Mouse (Mus musculus) embryo, embryonic 9.5 days (tissue): ENCODE measurements around the gene Slamf1.
"Not testable (repeated sequence)": the region's sequence is repeated elsewhere in the genome, so short reads cannot be mapped to it uniquely, and the experiment has no call there.

Experiments used
- DNase-seq: peaks from one replicate; pipeline ENCODE4 v3.0.0-alpha.2; 2017; ENCODE audit errors: extremely low spot score

Gene Slamf1

DNA sequence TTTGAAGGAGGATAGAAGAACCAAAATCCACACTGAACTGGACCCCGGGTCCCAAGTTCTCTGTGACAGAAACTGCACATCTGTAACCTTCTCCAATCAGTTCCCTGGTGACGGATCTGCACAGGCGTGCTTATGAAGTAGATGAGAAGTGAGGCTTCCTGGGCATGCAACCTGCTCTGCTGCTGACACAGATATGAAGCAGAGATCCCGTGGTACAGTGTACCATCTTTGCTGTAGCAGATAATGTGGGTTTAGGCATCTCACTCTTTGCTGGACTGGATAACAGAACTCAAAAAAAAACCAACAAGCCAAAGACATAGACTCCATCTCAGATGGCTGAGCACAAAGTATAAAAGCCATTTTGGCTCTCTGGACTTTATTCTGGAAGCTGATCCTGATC is 32.7 kb downstream of the Slamf1 start:
- DNase-seq: no peak

DNA sequence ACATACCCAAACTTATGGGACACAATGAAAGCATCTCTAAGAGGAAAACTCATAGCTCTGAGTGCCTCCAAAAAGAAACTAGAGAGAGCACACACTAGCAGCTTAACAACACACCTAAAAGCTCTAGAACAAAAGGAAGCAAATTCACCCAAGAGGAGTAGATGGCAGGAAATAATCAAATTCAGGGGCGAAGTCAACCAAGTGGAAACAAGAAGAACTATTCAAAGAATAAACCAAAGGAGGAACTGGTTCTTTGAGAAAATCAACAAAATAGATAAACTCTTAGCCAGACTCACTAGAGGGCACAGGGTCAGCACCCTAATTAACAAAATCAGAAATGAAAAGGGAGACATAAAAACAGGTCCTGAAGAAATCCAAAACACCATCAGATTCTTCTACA is 44.1 kb downstream of the Slamf1 start:
- not testable (repeated sequence) for DNase-seq

DNA sequence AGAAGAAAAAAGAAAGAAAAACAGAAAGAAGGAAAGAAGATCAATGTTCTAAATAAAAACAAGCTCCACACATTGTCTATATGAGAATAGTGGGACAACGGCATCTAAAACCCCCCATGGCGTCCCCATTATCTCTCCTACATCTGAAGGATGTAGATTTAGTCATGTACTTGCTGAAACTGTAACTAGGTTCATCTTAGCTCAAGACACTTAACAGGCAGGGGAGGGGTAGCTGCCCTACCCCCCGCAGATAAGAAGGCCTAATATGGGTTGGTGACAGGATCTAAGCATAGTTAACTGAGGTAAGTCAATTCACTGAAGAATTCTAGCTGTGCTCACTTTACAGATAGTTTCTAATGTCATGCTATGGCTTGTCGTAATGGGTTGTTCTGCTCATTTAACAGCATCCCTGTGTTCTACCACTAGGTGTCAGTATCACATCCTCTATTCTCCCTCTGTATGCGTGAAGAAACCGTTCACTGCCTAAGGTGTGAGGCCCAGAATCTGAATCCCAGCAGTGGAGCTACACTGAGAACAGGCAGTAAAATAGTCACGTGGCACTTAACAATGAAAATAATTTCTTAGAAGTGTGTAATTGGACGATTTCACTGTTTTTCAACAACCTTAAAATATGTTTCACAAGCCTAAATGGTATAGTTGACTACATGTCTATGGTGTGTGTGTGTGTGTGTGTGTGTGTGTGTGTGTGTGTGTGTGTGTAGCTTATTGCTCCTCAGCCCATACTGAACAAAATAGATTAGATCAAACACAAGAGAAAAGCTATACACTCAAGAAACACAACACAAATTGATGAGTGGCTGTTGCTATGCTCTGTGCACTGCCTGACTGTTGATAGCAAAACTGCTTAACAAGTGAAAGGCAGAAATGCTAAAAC is 48.9 kb downstream of the Slamf1 start:
- DNase-seq: peak; percentile 69

DNA sequence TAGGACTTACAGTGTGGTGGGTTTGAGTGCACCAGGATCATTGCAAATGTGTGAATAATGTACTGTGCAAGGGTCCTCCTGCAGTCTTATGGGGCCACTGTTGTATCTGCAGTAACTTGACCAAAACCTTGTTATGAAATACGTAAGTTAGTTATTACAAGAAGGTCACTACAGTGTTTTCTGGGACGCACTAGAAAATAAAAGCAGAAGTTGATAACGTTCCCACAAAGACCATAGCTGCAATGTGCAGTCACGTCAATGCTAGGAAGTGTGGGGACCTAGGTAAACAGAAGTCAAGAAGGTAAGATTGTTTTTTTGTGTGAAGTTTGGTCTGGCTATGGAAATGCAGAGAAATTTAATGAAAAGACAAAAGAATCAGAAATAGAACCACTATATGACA is 50.1 kb downstream of the Slamf1 start:
- no peak for DNase-seq

DNA sequence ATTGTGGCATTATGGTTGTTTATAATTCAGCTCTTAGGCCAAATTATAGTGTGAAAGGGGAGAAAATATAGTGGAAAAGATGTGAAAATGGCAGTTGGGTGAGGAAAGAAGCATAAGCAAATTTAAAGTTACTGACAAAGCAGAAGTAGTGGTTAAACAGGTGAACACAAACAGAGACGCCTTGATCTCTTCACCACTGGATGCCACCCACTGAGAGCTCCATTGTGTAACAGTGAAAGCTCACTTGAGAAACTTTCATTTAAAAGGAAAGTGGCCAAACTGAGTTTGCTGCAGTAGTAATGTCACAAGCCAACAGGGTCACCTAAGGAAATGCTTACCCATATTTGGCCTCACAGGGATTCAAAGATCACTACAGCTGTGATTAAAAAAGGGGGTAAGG is 54.4 kb downstream of the Slamf1 start:
- no peak for DNase-seq

DNA sequence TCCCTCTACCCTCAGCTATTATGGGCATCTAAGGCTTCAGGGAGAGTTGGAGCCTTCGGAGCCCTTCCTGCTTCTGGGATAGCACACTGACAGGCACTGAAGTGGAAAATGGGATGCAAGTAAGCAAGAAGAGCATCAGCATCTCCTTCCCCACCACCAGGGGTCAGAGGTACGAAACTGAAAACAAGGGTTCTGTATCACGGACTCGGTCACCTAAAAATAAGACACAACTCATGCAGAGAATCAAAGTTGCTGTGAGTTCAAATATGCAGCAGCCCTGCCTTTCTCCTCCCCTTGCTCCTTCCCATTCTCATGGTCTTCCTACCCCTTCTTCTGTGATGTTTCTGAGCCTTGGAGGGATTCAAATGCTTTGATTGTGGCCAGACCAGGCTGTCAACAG is 58.5 kb downstream of the Slamf1 start:
- DNase-seq: no peak

DNA sequence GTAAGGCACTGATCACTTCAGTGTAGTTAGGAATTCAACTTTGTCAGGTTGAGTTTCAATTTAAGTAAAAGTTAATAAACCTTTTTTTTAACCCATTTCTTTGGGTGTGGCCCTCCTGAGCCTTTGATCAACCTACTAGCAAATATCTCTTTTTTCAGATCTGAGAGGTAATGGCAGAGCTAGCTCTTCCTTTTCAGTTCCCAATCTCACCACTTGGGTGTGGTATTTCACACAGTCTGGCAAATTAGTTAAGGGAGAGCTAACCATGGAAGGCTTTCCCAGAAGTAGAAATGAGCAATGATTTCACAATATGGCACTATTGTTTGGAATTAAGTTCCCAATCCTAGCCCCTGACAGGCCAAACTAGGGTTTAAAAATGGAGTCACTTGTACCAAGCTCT is 59.2 kb downstream of the Slamf1 start:
- DNase-seq: peak; percentile 22

DNA sequence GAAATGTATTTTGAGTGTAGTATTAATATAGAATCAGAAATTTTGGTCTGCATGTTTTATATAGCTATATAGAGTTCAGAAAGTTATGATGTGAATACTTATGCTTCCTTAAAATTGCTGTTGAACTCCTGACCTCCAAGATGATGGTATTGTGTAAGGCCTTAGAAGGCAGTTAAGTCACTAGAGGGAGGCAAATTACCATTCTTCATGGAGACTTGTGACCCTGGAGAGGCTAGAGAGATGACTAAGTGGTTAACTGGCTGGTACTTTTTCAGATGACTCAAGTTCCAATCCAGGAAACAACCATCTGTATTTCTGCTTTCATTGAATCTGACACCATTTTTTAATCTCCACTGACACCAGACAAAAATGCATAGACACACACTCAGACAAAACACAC is 60.7 kb downstream of the Slamf1 start:
- no peak for DNase-seq

DNA sequence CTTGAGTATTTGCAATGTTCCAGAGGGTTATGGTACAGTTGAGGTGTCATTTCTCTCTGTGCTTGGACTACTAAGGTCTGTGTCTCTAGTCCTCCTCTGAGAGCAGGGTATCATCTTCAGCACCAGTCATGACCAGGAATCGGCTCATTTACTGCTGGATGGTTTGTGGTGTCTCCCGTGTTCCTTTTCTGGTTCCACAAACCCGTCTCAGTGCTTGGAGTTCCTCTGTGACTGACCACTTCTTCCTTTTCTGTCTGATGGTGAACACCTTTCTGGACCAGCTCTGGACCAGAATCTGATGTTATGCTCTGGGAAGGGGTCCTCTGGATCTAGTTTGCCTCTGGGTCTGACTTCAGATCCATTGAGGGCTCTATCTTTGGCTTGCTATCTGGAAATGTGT is 72.6 kb downstream of the Slamf1 start, which contains the start of gene Cd84:
Gene Cd84 (plus strand): TSS at position 210 of the 400 bp plus-strand sequence.
- no peak for DNase-seq

DNA sequence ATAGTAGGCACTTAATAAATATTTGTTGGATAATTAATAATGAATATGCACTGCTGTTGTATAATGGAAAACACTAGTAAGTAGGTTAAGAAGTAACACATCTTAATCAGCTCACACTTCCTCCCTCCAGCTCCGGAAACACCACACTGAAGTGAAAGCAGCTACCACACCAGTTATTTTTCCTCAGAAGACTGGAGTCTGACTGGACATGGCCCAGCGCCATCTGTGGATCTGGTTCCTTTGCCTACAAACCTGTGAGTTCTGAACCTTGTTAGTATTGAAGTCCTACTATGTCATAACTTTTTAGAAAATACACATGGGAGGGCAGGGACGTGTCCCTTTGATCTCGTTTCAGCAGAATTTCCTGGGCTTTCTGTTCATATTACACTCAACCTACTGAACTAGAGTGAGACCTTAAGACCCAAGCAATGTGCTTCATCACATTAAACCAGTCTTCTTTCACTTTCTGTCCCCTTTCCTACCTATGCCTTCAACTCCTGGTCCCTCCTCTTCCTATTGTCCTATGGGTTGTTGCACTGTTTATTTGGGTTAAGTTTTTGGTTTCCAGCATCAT is 73.6 kb downstream of the Slamf1 start:
- DNase-seq: no peak

DNA sequence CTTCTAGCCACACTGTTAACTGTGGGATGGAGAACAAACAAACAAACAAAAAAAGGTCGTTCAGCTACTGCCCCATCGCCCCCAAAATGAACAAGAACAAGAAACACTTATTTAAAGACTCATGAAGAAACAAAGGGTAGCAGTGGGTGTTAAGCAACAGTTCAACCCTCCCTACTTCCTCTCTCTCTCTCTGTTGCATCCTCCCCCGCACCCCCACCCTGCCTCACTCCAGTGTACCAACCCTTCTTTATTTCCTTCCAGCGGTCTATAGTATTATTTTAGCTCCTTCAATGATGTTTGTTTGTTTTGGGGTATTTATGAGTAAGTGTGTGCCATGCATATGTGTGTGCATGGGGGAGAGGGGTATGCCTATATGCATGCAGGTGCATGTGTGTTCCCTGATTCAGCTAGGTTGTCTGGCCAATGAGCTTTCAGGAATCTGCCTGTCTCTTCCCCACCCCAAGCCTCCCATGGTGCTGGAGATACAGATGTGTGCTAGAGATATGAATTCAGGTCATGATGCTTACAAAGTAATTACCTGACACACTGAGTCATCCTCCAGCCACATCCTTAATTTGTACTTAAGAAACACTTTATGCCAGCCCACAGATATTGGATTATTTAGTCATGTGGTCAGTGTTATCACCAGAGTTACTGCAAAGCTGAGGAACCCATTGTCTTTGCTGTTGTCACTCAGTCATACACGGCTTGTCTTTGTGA is 78.3 kb downstream of the Slamf1 start:
- DNase-seq: no peak

DNA sequence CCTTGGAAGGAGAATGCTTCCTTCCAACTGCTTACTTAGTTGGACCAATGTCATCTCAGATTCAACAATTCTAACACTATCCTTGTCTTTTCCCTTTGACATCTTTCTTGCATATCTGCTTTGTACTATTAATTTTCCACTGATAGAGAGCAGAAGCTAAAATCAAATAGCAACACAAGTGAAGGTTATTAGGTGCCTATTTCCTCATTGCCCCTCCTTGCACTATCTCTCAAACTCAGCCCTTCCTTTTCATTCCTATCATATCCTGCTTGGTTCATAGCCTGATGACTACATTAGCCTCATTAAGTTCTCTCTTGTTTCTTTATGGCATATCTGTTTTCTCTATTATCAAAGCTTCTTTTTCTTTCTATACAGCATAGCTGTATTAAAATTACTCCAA is 81.3 kb downstream of the Slamf1 start:
- no peak for DNase-seq

DNA sequence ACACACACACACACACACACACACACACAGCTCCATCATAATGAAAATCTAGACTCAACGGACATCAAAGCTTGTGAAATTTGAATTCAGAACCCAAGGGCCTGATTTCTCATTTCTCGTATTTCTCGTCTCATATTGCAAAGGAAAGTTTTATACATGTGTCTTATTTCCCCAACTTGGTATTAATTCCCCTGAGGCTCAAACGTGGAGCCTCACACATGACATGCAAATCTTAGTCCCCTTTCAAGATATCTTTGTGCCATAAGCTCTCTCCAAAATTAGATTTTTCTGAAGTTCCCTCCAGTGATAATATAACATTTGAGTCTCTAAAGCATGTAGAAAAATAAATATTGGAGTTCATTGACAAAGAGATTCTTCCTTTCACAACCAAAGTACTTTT is 81.8 kb downstream of the Slamf1 start:
- no peak for DNase-seq

DNA sequence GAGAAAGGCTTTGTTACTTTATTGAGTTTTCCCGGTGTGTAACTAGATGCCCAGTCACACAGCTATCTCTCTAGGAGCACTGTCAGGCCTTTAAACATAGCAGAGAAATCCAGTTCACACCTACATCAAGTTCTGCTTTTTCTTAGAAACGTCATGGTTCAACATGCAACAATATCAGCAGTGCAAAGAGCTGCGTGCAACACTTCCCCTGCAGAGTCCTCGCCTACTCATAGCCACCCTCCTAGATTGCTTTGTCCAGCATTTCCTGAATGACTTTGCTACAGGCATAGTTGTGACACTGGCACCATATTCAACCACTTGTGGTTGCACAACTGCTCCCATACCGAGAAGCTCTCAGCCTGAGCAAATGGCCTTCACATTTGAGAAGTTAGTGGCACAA is 82.5 kb downstream of the Slamf1 start:
- no peak for DNase-seq
